Mouse (Mus musculus) lung, postnatal 25 days (tissue): ENCODE measurements around the gene Znrf2.
A peak's percentile ranks its signal among the peaks of the same experiment; 100 is the strongest.
"Not testable (repeated sequence)": the region's sequence is repeated elsewhere in the genome, so short reads cannot be mapped to it uniquely, and the experiment has no call there.

Experiments used
- DNase-seq: peaks from one replicate; pipeline ENCODE4 v3.0.0; 2022; ENCODE audit warnings: low spot score

Gene Znrf2

GRCm38 (mm10) chr6:54809531-54810313 lies 7.0 kb upstream of the Znrf2 start:
- DNase-seq = peak; percentile 61

GRCm38 (mm10) chr6:54810314-54810646 lies 6.4 kb upstream of the Znrf2 start:
- no peak for DNase-seq

GRCm38 (mm10) chr6:54811546-54812250 lies 5.0 kb upstream of the Znrf2 start:
- peak; percentile 69 for DNase-seq

- no peak for DNase-seq
Measured at GRCm38 (mm10) chr6:54812276-54812675, 4.4 kb upstream of the Znrf2 start.

- no peak for DNase-seq
Measured at GRCm38 (mm10) chr6:54815428-54816130, 1.1 kb upstream of the Znrf2 start.

- peak; percentile 79 for DNase-seq
Measured at GRCm38 (mm10) chr6:54817266-54817767, 601 bp downstream of the Znrf2 start.

- DNase-seq = no peak
Measured at GRCm38 (mm10) chr6:54818389-54818788, 1.7 kb downstream of the Znrf2 start.

GRCm38 (mm10) chr6:54819272-54819671 lies 2.6 kb downstream of the Znrf2 start:
- DNase-seq = no peak

GRCm38 (mm10) chr6:54819746-54820145 lies 3.0 kb downstream of the Znrf2 start:
- DNase-seq = no peak

- no peak for DNase-seq
Measured at GRCm38 (mm10) chr6:54822348-54822747, 5.6 kb downstream of the Znrf2 start.

GRCm38 (mm10) chr6:54824561-54824960 lies 7.8 kb downstream of the Znrf2 start:
- DNase-seq = not testable (repeated sequence)

GRCm38 (mm10) chr6:54827481-54827880 lies 10.8 kb downstream of the Znrf2 start:
- DNase-seq = no peak

- no peak for DNase-seq
Measured at GRCm38 (mm10) chr6:54828274-54828673, 11.6 kb downstream of the Znrf2 start.

GRCm38 (mm10) chr6:54830048-54830772 lies 13.5 kb downstream of the Znrf2 start:
- DNase-seq = no peak

- DNase-seq = no peak
Measured at GRCm38 (mm10) chr6:54831069-54831720, 14.5 kb downstream of the Znrf2 start.

GRCm38 (mm10) chr6:54833427-54833826 lies 16.7 kb downstream of the Znrf2 start:
- DNase-seq = no peak

- no peak for DNase-seq
Measured at GRCm38 (mm10) chr6:54836666-54837065, 19.9 kb downstream of the Znrf2 start.

- no peak for DNase-seq
Measured at GRCm38 (mm10) chr6:54841399-54841798, 24.7 kb downstream of the Znrf2 start.

- DNase-seq = no peak
Measured at GRCm38 (mm10) chr6:54842041-54842440, 25.3 kb downstream of the Znrf2 start.

- DNase-seq = no peak
Measured at GRCm38 (mm10) chr6:54848546-54848945, 31.8 kb downstream of the Znrf2 start.
